Mouse (Mus musculus) CH12F3 (cell line): ENCODE data around the gene Olfr1082.
"Not testable (repeated sequence)": the region's sequence is repeated elsewhere in the genome, so short reads cannot be mapped to it uniquely, and the experiment has no call there.

Source experiments
- in situ Hi-C: fragments of 300-500 bp; cut with MboI; formaldehyde crosslinking; loops from 2 replicates; pipeline ENCODE4 v1.14.3; 2020; ENCODE audit warnings: low sequenced_read_pairs

Gene Olfr1082

GRCm38 (mm10) chr2:86598866-86599265 lies at the start of gene Olfr1082:
Gene Olfr1082 (minus strand): TSS chr2:86598966.
- in situ Hi-C loops, result not testable (repeated sequence)

- in situ Hi-C loops, result not testable (repeated sequence)
Measured at GRCm38 (mm10) chr2:86639625-86640024, 40.9 kb upstream of the Olfr1082 start, which contains the start of gene Olfr1084. Gene Olfr1084 (minus strand): TSS chr2:86639725.

- in situ Hi-C loops, result not testable (repeated sequence)
Measured at GRCm38 (mm10) chr2:86558135-86558534, 40.6 kb downstream of the Olfr1082 start, which contains the start of gene Olfr1080. Gene Olfr1080 (minus strand): TSS chr2:86558235.
